Mouse (Mus musculus): ENCODE data around the gene Actn1. TPM values are rescaled to one million over a fixed set of nuclear protein-coding genes. Genes with fewer than 3 reads are reported as not detected.

Actn1 gene
- polyA plus RNA-seq (2015; fragmentation: Nextera tagmentation; extraction: Ambion mirVana) = 44.5 and 46.8 TPM in 2 replicates

DNA sequence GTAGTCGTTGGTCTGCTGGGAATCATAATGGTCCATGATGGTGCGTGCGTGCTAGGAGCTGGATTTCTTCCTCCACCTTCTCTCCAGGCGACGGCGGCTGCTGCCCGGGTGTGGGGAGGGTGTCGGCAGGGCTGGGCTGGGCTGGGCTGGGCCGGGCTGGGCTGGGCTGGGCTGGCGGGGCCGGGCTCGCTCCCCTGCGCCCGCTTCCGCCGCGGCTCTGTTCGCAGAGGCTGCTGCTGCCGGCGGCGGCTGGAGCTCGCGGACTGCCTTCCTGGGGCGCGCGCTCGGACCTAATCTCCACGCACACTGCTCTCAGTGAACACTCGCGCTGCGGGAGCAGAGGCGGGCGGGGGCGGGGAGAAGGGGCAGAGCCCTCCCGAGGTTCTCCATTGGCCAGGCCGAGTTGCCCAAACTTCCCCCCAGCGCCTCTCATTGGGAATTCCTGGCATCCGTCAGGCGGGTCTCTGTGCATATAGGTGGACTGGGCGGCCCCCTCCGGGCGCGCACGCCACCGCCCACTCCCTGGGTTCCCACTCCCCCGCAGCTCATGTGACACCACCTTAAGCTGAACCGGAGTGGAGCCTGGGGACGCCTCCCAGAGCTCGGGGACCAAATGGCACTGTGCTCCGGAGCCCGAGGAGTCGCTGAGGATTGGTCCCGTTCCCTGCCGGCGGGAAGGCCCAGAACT lies at the start of gene Actn1:
Actn1 (minus strand) TSS at position 316 of the 688 bp plus-strand sequence.
- WGBS = under 1% methylated on average over 54 of the region's 55 CpGs
- peak; percentile 92 for ATAC-seq
- no peaks in the 10 kb centered on the region for H3K9me3 ChIP-seq (ENCODE audit: control insufficient read depth, low read length)
- H3K4me1 ChIP-seq (ENCODE audit: control insufficient read depth, insufficient read depth, low read length) = peaks cover 35% of the 10 kb centered on the region
- H3K4me3 ChIP-seq (ENCODE audit: low read length) = peak within 1 kb of the TSS; percentile 92
- peak within 1 kb of the TSS; percentile 72 for H3K4me2 ChIP-seq (ENCODE audit: low read depth, low read length)
- no peaks in the 10 kb centered on the region for H3K36me3 ChIP-seq (ENCODE audit: control insufficient read depth, insufficient read depth, low read length)
- H3K27ac ChIP-seq (ENCODE audit: low read length) = peak within 1 kb of the TSS; percentile 94
- H3K27me3 ChIP-seq (replicated peaks; ENCODE audit: control insufficient read depth, insufficient read depth, low read length) = no peaks in the 10 kb centered on the region
- peak within 1 kb of the TSS; percentile 87 for H3K9ac ChIP-seq (ENCODE audit: low read depth, low read length)

DNA sequence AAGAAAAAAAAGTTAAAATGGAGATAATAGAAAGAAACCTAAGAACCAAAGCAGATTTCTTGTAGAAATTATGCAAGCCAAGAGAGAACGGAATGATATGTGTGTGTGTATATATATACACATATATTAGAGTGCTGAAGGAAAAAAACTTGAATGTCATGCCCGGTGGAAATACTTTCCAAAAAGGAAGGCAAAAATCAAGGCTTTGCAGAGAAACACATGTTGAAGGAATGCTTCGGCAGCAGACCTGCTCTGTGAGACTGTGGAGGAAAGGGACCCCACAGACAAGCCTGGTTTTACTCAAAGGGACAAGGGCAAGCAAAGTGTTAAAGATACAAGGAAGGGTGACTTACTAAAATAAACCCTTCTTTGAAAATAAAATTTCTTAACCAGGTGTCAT lies 47.4 kb upstream of the Actn1 start:
- no peak overlapping the region for H3K4me2 ChIP-seq (ENCODE audit: low read depth, low read length)
- no peak for ATAC-seq
- 58% methylated on average over 3 of the region's 3 CpGs for WGBS

DNA sequence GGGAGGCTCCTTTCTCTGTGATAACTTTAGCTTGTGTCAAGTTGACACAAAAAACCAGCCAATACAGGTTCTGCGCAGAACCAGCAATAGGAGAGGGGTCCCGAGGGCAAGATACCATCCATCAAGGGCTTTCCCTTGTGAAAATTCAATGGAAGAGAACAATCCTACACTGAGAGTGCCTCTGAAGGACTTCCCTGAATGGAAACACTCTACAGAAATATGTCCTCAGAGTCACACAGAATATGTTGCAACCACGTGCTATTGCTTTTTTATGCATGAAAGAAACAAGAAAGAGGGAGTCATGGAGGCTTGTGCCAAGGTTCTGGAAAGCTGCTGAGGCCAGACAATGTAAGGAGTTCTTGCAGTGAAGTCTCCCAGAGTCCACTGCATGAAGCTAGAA lies 44.3 kb upstream of the Actn1 start:
- Histone ChIP-seq H3K27me3 (replicated peaks; ENCODE audit: control insufficient read depth, insufficient read depth, low read length) (no peaks in the 10 kb centered on the region), H3K4me2 (ENCODE audit: low read depth, low read length) (no peak overlapping the region), H3K27ac (ENCODE audit: low read length) (no peak overlapping the region), H3K4me1 (ENCODE audit: control insufficient read depth, insufficient read depth, low read length) (no peaks in the 10 kb centered on the region), H3K9ac (ENCODE audit: low read depth, low read length) (no peak overlapping the region), H3K9me3 (ENCODE audit: control insufficient read depth, low read length) (no peaks in the 10 kb centered on the region), H3K4me3 (ENCODE audit: low read length) (no peak overlapping the region), H3K36me3 (ENCODE audit: control insufficient read depth, insufficient read depth, low read length) (no peaks in the 10 kb centered on the region)
- no peak for ATAC-seq
- 92% methylated on average over 3 of the region's 3 CpGs for WGBS

More for the DNA sequence above, 47.4 kb upstream of the Actn1 start:
- Histone ChIP-seq H3K27ac (ENCODE audit: low read length) (no peak overlapping the region), H3K9ac (ENCODE audit: low read depth, low read length) (no peak overlapping the region), H3K9me3 (ENCODE audit: control insufficient read depth, low read length) (no peaks in the 10 kb centered on the region), H3K27me3 (replicated peaks; ENCODE audit: control insufficient read depth, insufficient read depth, low read length) (no peaks in the 10 kb centered on the region), H3K4me3 (ENCODE audit: low read length) (no peak overlapping the region), H3K4me1 (ENCODE audit: control insufficient read depth, insufficient read depth, low read length) (no peaks in the 10 kb centered on the region; the same call in 1 of the 2 replicates), H3K36me3 (ENCODE audit: control insufficient read depth, insufficient read depth, low read length) (no peaks in the 10 kb centered on the region)

DNA sequence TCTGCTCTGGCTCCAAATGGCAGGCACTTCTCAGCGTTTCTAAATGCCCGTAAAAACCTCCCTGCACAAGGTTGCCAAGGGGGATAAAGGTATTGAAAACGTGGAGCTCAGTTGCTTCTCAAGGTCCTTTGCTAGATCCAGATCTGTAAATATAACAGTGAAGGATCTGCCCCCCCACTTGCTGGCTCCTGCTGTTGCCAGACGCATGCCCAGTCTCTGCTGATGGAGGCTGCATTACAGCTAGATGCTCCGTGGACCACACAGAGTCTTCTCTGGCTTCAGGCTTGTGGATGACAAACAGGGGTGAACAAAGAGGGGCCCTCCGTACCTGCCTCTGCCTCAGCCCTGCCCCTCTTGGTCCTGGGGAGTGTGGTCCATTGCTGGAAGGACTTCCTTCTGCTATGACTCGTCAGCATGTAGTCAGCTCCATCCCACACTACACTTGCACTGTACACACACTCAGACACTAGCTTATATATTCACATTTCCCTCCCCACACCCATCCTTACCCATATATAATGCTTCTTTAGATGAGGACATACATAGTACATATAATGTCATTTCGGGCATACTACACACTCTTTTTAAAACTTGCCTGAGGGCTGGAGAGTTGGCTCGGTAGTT lies 40.8 kb upstream of the Actn1 start:
- Histone ChIP-seq H3K4me1 (ENCODE audit: control insufficient read depth, insufficient read depth, low read length) (no peaks in the 10 kb centered on the region), H3K4me2 (ENCODE audit: low read depth, low read length) (no peak overlapping the region), H3K4me3 (ENCODE audit: low read length) (no peak overlapping the region), H3K9ac (ENCODE audit: low read depth, low read length) (no peak overlapping the region), H3K36me3 (ENCODE audit: control insufficient read depth, insufficient read depth, low read length) (no peaks in the 10 kb centered on the region), H3K9me3 (ENCODE audit: control insufficient read depth, low read length) (no peaks in the 10 kb centered on the region), H3K27ac (ENCODE audit: low read length) (no peak overlapping the region), H3K27me3 (replicated peaks; ENCODE audit: control insufficient read depth, insufficient read depth, low read length) (no peaks in the 10 kb centered on the region)
- 67% methylated on average over 9 of the region's 9 CpGs for WGBS
- no peak for ATAC-seq

DNA sequence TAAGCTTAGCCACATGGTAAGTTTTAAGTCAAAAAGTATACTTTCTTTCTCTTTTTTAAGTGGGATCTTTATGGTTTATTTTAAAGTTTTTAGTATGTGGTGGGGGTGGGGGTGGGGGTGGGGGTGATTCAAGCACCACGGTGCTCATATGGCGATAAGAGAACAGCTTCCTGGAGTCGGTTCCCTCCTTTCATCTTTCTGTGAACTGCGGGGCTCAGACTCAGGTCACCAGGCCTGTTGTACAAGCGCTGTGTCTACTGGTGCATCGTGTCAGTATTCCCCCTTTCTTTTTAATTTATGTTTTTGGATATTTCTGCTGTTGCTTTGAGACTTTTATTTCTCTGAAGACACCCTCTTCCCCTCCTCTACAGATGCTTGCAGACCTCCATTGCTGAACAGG lies 38.5 kb upstream of the Actn1 start:
- Histone ChIP-seq H3K27ac (ENCODE audit: low read length) (no peak overlapping the region), H3K9ac (ENCODE audit: low read depth, low read length) (no peak overlapping the region), H3K4me3 (ENCODE audit: low read length) (no peak overlapping the region), H3K36me3 (ENCODE audit: control insufficient read depth, insufficient read depth, low read length) (no peaks in the 10 kb centered on the region), H3K4me1 (ENCODE audit: control insufficient read depth, insufficient read depth, low read length) (no peaks in the 10 kb centered on the region), H3K27me3 (replicated peaks; ENCODE audit: control insufficient read depth, insufficient read depth, low read length) (no peaks in the 10 kb centered on the region), H3K9me3 (ENCODE audit: control insufficient read depth, low read length) (no peaks in the 10 kb centered on the region), H3K4me2 (ENCODE audit: low read depth, low read length) (no peak overlapping the region)
- 44% methylated on average over 6 of the region's 6 CpGs for WGBS
- no peak for ATAC-seq

DNA sequence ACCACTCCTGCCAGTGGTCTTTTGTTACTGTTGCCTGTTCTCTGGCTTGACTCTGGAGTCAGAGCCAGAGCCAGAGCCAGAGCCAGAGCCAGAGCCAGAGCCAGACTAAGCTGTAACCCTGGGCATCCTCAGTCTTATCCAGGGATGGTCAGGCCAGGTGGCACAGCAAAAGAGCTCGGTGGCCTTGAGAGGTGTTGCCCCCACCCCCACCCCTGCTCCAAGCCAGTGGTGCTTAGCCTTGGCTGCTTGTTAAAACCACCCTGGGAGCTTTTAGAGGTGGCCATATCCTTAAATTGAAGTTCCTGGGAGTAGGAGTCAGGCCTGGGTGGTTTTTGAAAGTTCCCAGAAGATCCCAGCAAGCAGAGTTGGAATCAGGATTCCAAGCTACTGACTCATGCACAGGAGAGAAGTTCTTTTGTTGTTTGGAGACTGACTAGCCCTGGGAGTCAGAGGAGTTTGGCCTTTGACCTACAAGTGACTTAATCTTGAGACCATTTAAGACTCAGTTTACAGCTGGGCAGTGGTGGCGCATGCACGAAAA lies 31.8 kb upstream of the Actn1 start:
- ATAC-seq = no peak
- no peak overlapping the region for H3K4me2 ChIP-seq (ENCODE audit: low read depth, low read length)
- H3K4me1 ChIP-seq (ENCODE audit: control insufficient read depth, insufficient read depth, low read length) = no peaks in the 10 kb centered on the region
- no peak overlapping the region for H3K9ac ChIP-seq (ENCODE audit: low read depth, low read length)
- no peaks in the 10 kb centered on the region for H3K9me3 ChIP-seq (ENCODE audit: control insufficient read depth, low read length)
- H3K27me3 ChIP-seq (replicated peaks; ENCODE audit: control insufficient read depth, insufficient read depth, low read length) = no peaks in the 10 kb centered on the region
- H3K4me3 ChIP-seq (ENCODE audit: low read length) = no peak overlapping the region
- no peaks in the 10 kb centered on the region for H3K36me3 ChIP-seq (ENCODE audit: control insufficient read depth, insufficient read depth, low read length)
- WGBS = 58% methylated on average over 3 of the region's 3 CpGs
- H3K27ac ChIP-seq (ENCODE audit: low read length) = no peak overlapping the region

DNA sequence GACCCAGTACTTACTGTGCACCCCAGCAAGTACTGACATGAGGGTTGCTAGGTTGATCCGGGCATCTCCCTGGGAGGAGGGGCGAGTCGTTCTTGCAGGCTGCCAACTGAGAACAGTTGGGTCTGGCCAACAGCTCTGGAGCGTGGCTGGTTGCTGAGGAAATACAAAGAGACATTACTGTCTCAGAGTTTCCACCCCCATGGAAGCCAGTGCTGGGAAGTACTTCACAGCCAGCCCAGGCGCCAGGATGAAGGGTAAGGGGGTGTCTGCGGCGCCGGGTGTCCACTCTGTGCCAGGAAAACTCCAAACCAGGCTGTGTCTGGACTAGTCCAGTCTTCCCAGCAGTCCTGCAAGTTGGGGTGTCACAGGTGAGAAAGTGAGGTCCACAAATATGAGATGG lies 30.8 kb upstream of the Actn1 start:
- no peaks in the 10 kb centered on the region for H3K4me1 ChIP-seq (ENCODE audit: control insufficient read depth, insufficient read depth, low read length)

DNA sequence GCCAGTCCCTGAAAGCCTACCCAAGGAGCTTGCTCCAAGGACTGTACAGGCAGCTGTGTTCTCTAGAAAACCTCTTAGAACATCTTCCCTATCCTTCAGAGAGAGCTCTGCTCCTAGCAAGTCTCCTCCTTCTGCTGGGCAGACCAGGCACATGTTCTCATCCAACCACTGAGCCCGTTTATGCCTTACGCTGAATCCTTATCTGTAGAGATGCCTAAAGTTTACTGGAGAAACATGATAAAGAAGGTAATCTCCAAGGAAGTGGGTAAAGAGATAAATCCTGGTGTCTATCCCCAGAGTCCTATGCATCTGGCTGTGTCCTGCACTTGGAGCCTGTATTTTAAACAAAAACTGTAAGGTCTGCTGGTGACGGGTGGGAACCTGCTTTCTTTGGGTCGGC lies 30.3 kb upstream of the Actn1 start:
- Histone ChIP-seq H3K4me1 (ENCODE audit: control insufficient read depth, insufficient read depth, low read length) (no peaks in the 10 kb centered on the region), H3K36me3 (ENCODE audit: control insufficient read depth, insufficient read depth, low read length) (no peaks in the 10 kb centered on the region), H3K27ac (ENCODE audit: low read length) (no peak overlapping the region), H3K9me3 (ENCODE audit: control insufficient read depth, low read length) (no peaks in the 10 kb centered on the region), H3K4me2 (ENCODE audit: low read depth, low read length) (no peak overlapping the region), H3K27me3 (replicated peaks; ENCODE audit: control insufficient read depth, insufficient read depth, low read length) (no peaks in the 10 kb centered on the region), H3K4me3 (ENCODE audit: low read length) (no peak overlapping the region), H3K9ac (ENCODE audit: low read depth, low read length) (no peak overlapping the region)
- no peak for ATAC-seq
- 74% methylated on average over 4 of the region's 4 CpGs for WGBS

More for the DNA sequence above, 30.8 kb upstream of the Actn1 start:
- WGBS = 80% methylated on average over 8 of the region's 8 CpGs
- Histone ChIP-seq H3K9me3 (ENCODE audit: control insufficient read depth, low read length) (no peaks in the 10 kb centered on the region), H3K36me3 (ENCODE audit: control insufficient read depth, insufficient read depth, low read length) (no peaks in the 10 kb centered on the region), H3K4me2 (ENCODE audit: low read depth, low read length) (no peak overlapping the region), H3K4me3 (ENCODE audit: low read length) (no peak overlapping the region), H3K9ac (ENCODE audit: low read depth, low read length) (no peak overlapping the region), H3K27me3 (replicated peaks; ENCODE audit: control insufficient read depth, insufficient read depth, low read length) (no peaks in the 10 kb centered on the region), H3K27ac (ENCODE audit: low read length) (no peak overlapping the region)
- no peak for ATAC-seq

DNA sequence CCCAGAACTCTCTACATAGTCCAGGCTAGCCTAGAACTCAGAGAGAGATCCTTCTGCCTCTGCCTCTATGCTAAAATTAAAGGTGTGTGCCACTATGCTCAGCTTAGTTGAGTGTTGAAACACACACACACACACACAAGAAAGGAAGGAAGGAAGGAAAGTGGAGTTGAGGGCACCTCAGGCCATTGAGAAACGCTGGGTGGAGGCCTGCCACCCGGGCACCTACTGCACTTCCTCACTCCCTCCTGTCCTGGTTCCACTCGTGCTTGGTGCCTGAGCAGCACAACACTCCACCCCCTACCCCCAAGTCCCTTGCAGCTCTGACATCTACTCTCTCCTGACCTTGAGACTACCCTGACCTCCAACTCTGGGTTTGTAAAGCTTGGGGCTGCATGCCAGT lies 29.6 kb upstream of the Actn1 start:
- no peak overlapping the region for H3K4me3 ChIP-seq (ENCODE audit: low read length)
- H3K4me2 ChIP-seq (ENCODE audit: low read depth, low read length) = no peak overlapping the region
- WGBS = 79% methylated on average over 3 of the region's 3 CpGs
- no peak overlapping the region for H3K9ac ChIP-seq (ENCODE audit: low read depth, low read length)
- no peaks in the 10 kb centered on the region for H3K27me3 ChIP-seq (replicated peaks; ENCODE audit: control insufficient read depth, insufficient read depth, low read length)
- H3K4me1 ChIP-seq (ENCODE audit: control insufficient read depth, insufficient read depth, low read length) = no peaks in the 10 kb centered on the region
- no peak overlapping the region for H3K27ac ChIP-seq (ENCODE audit: low read length)
- no peak for ATAC-seq
- H3K36me3 ChIP-seq (ENCODE audit: control insufficient read depth, insufficient read depth, low read length) = no peaks in the 10 kb centered on the region
- no peaks in the 10 kb centered on the region for H3K9me3 ChIP-seq (ENCODE audit: control insufficient read depth, low read length)
